Mouse (Mus musculus): ENCODE measurements around the gene Polr3g. TPM values are rescaled to one million over a fixed set of nuclear protein-coding genes. Genes with fewer than 3 reads are reported as not detected.

Gene Polr3g
- polyA plus RNA-seq, 1 experiment = 6.3 TPM

- no peak for DNase-seq
- Histone ChIP-seq H3K4me3 (ENCODE audit: control insufficient read depth, insufficient read depth, low read length) (peak overlapping the region; percentile 79), H3K27me3 (ENCODE audit: control insufficient read depth, insufficient read depth, low read length) (no peaks in the 10 kb centered on the region), H3K27ac (ENCODE audit: control insufficient read depth, insufficient read depth, low read length) (0 out of 2 replicates have a peak overlapping the region, but pooled peaks have one; percentile 9), H3K36me3 (ENCODE audit: control insufficient read depth, insufficient read depth, low read length) (no peaks in the 10 kb centered on the region), H3K4me1 (replicated peaks; ENCODE audit: control insufficient read depth, insufficient read depth, low read length) (peaks cover 10% of the 10 kb centered on the region)
- TF ChIP-seq POLR2A (IDR thresholded peaks at IDR 0.05; ENCODE audit: control insufficient read depth, extremely low read depth, insufficient read depth, low read length, poor library complexity) (no peak), CTCF (IDR thresholded peaks at IDR 0.05; ENCODE audit: borderline replicate concordance, control insufficient read depth, extremely low read depth, insufficient read depth, low read length, poor library complexity) (no peak)
- 3% methylated on average over 42 of the region's 42 CpGs for WGBS
Measured at GRCm38 (mm10) chr13:81711546-81712371, 946 bp upstream of the Polr3g start.

GRCm38 (mm10) chr13:81710266-81710665, 547 bp downstream of the Polr3g start:
- Histone ChIP-seq H3K4me1 (replicated peaks; ENCODE audit: control insufficient read depth, insufficient read depth, low read length) (peaks cover 10% of the 10 kb centered on the region), H3K36me3 (ENCODE audit: control insufficient read depth, insufficient read depth, low read length) (no peaks in the 10 kb centered on the region), H3K4me3 (ENCODE audit: control insufficient read depth, insufficient read depth, low read length) (peak overlapping the region; percentile 79), H3K27ac (ENCODE audit: control insufficient read depth, insufficient read depth, low read length) (no peak overlapping the region), H3K27me3 (ENCODE audit: control insufficient read depth, insufficient read depth, low read length) (no peaks in the 10 kb centered on the region)
- DNase-seq = no peak
- WGBS = 2% methylated on average over 7 of the region's 7 CpGs
- no peak for TF ChIP-seq POLR2A (IDR thresholded peaks at IDR 0.05; ENCODE audit: control insufficient read depth, extremely low read depth, insufficient read depth, low read length, poor library complexity)
- TF ChIP-seq CTCF (IDR thresholded peaks at IDR 0.05; ENCODE audit: borderline replicate concordance, control insufficient read depth, extremely low read depth, insufficient read depth, low read length, poor library complexity) = no peak

GRCm38 (mm10) chr13:81709805-81710204, 1.0 kb downstream of the Polr3g start:
- H3K4me1 ChIP-seq (replicated peaks; ENCODE audit: control insufficient read depth, insufficient read depth, low read length) = peaks cover 10% of the 10 kb centered on the region
- H3K27ac ChIP-seq (ENCODE audit: control insufficient read depth, insufficient read depth, low read length) = no peak overlapping the region
- no peak for TF ChIP-seq CTCF (IDR thresholded peaks at IDR 0.05; ENCODE audit: borderline replicate concordance, control insufficient read depth, extremely low read depth, insufficient read depth, low read length, poor library complexity)
- TF ChIP-seq POLR2A (IDR thresholded peaks at IDR 0.05; ENCODE audit: control insufficient read depth, extremely low read depth, insufficient read depth, low read length, poor library complexity) = no peak
- no peaks in the 10 kb centered on the region for H3K27me3 ChIP-seq (ENCODE audit: control insufficient read depth, insufficient read depth, low read length)
- H3K36me3 ChIP-seq (ENCODE audit: control insufficient read depth, insufficient read depth, low read length) = no peaks in the 10 kb centered on the region
- no peak for DNase-seq
- no peak overlapping the region for H3K4me3 ChIP-seq (ENCODE audit: control insufficient read depth, insufficient read depth, low read length)
- 53% methylated on average over 4 of the region's 4 CpGs for WGBS

GRCm38 (mm10) chr13:81706311-81706710, 4.5 kb downstream of the Polr3g start:
- Histone ChIP-seq H3K27me3 (ENCODE audit: control insufficient read depth, insufficient read depth, low read length) (no peaks in the 10 kb centered on the region), H3K36me3 (ENCODE audit: control insufficient read depth, insufficient read depth, low read length) (no peaks in the 10 kb centered on the region), H3K27ac (ENCODE audit: control insufficient read depth, insufficient read depth, low read length) (no peak overlapping the region), H3K4me1 (replicated peaks; ENCODE audit: control insufficient read depth, insufficient read depth, low read length) (peaks cover 2% of the 10 kb centered on the region), H3K4me3 (ENCODE audit: control insufficient read depth, insufficient read depth, low read length) (no peak overlapping the region)
- WGBS = 97% methylated on average over 5 of the region's 5 CpGs
- no peak for DNase-seq
- TF ChIP-seq CTCF (IDR thresholded peaks at IDR 0.05; ENCODE audit: borderline replicate concordance, control insufficient read depth, extremely low read depth, insufficient read depth, low read length, poor library complexity) = no peak

- H3K27ac ChIP-seq (ENCODE audit: control insufficient read depth, insufficient read depth, low read length) = no peak overlapping the region
- no peaks in the 10 kb centered on the region for H3K36me3 ChIP-seq (ENCODE audit: control insufficient read depth, insufficient read depth, low read length)
- 95% methylated on average over 9 of the region's 9 CpGs for WGBS
- DNase-seq = no peak
- TF ChIP-seq POLR2A (IDR thresholded peaks at IDR 0.05; ENCODE audit: control insufficient read depth, extremely low read depth, insufficient read depth, low read length, poor library complexity) (no peak), CTCF (IDR thresholded peaks at IDR 0.05; ENCODE audit: borderline replicate concordance, control insufficient read depth, extremely low read depth, insufficient read depth, low read length, poor library complexity) (no peak)
- no peak overlapping the region for H3K4me3 ChIP-seq (ENCODE audit: control insufficient read depth, insufficient read depth, low read length)
- no peaks in the 10 kb centered on the region for H3K27me3 ChIP-seq (ENCODE audit: control insufficient read depth, insufficient read depth, low read length)
- no peaks in the 10 kb centered on the region for H3K4me1 ChIP-seq (replicated peaks; ENCODE audit: control insufficient read depth, insufficient read depth, low read length)
Measured at GRCm38 (mm10) chr13:81703621-81704020, 7.2 kb downstream of the Polr3g start.

GRCm38 (mm10) chr13:81703148-81703547, 7.7 kb downstream of the Polr3g start:
- 84% methylated on average over 7 of the region's 7 CpGs for WGBS
- H3K27ac ChIP-seq (ENCODE audit: control insufficient read depth, insufficient read depth, low read length) = no peak overlapping the region
- DNase-seq = no peak
- H3K27me3 ChIP-seq (ENCODE audit: control insufficient read depth, insufficient read depth, low read length) = no peaks in the 10 kb centered on the region
- no peak overlapping the region for H3K4me3 ChIP-seq (ENCODE audit: control insufficient read depth, insufficient read depth, low read length)
- no peaks in the 10 kb centered on the region for H3K36me3 ChIP-seq (ENCODE audit: control insufficient read depth, insufficient read depth, low read length)
- no peaks in the 10 kb centered on the region for H3K4me1 ChIP-seq (replicated peaks; ENCODE audit: control insufficient read depth, insufficient read depth, low read length)
- TF ChIP-seq CTCF (IDR thresholded peaks at IDR 0.05; ENCODE audit: borderline replicate concordance, control insufficient read depth, extremely low read depth, insufficient read depth, low read length, poor library complexity) (no peak), POLR2A (IDR thresholded peaks at IDR 0.05; ENCODE audit: control insufficient read depth, extremely low read depth, insufficient read depth, low read length, poor library complexity) (no peak)
